Mouse (Mus musculus) embryo, embryonic 10.5 days (tissue): ENCODE data around the gene Bola3.

Experiments
- DNase-seq: peaks from one replicate; pipeline ENCODE4 v3.0.0-alpha.2; 2015; ENCODE audit warnings: low spot score

Gene Bola3

DNA sequence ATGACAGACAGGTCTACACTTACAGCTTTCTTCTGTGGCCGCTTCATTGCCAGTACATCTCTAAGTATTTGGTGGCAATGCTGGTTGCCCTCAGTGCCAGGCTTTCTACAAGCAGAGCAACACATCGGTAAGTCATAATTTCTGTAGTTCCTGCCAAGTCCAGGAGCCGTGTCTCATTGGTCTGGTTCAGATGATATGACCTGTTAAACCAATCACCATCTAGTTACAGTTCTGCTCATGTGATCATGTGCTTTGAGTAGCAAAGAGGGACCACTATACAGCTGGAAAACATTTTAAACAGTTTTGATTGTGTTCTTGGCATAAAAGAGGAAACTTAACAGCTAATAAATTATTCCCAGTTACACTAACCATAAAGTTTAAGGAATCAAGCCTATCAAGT, 1.0 kb upstream of the Bola3 start:
- DNase-seq, result no peak

DNA sequence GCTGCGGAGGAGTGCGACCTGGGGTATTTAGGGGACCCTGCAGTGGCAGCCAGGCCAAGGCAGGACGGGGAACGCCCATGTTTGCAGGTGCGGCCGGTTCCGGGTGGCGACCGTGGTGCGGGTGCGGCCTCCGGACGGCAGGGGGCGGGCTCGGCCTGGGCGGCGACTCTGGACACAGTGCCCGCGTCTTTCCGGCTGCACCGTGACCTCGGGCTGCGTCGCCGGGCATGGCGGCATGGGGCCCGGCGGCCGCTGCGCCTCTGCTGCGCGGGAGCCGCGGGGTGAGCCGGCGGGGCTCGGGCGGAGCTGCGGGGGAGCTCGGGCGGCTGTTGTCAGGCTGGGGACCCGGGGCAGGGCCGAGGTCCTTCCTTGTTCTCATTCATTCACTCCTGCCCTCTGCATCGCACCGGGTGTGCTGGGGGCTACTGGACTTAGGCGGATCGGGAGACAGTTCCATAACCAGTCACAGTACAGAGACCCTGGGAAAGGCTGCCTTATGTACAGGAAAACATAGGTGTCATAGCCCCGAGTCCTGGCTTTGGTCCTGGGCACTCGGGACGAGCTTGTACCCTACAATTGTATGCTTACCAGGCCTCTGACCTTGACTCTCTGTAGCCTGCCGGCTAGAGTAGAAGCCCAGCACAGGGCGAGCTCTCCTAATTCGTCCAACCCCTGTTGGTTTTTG, 469 bp downstream of the Bola3 start:
- peak; percentile 86 for DNase-seq

DNA sequence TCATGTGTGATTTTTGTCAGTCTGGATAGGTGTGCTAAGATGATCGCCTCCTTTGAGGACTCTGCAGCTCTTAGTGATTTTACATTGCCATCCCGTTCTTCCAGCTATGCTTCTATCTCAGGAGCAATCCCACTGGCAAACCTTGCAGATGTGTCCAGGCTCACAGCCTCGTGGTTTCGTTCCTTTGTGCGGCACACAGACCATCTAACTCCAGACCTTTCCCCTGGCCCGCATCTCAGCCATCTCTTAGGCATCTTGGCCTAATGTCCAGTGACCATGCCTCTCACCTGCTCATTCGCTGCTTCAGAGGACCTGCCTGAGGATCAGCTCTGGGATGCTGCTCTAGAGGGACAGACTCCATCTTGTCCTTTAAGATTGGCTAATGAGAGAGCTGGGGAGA, 1.2 kb downstream of the Bola3 start:
- DNase-seq, result no peak

DNA sequence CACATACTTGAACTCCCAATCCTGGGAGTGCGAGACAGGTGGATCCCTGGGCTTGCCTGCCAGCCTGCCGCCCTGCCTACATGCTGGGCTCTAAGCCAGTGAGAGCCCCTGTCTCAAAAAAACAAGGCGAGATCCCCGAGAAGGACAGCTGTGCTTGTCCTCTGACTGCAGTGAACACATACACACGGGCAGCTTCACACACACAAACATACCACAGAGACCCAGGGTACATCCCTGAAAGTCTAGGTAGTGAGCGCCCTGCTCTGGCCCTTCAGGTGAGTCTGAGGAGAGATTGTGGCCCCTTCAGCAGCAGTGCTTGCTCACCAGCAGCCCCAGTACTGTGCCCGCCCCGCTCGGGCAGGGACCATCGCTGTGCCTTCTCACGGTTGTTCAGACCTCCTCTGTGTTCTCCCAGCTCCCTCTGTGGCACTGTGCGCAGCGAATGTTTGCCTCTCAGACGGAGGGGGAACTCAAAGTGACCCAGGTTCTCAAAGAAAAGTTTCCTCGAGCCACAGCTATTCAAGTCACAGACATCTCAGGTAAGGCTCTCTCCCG, 2.0 kb downstream of the Bola3 start:
- no peak for DNase-seq

DNA sequence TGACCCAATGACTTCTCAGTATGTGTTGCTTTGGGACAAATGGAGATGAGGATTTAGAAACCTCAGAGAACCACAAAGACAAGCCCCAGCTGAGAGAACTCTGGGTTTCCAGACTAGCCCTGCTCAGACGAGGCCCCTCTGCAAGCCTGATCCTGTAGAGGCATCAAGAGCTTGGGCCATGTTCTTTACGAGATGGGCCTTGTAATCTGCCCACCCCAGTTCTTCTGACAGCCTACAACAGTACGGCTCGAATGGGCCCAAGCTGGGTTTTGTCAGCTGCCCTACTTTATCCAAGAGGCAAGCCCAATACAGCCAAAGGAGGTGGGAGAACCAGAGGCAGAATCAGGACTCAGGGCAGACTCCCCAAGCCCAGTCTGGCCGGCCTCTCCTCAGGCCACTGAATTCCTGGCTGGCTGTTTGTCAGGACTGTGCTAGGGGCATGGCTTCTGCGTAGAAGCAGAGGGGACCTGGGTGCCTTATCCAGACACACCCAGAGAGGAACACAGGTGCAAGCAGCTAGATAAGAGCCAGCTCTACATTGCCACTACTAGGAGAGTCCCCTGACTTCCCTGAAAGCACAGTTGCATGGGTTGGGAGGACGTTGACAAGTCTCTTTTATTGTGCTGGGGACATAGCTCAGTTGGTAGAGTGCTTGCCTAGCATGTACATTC, 2.7 kb downstream of the Bola3 start:
- no peak for DNase-seq

DNA sequence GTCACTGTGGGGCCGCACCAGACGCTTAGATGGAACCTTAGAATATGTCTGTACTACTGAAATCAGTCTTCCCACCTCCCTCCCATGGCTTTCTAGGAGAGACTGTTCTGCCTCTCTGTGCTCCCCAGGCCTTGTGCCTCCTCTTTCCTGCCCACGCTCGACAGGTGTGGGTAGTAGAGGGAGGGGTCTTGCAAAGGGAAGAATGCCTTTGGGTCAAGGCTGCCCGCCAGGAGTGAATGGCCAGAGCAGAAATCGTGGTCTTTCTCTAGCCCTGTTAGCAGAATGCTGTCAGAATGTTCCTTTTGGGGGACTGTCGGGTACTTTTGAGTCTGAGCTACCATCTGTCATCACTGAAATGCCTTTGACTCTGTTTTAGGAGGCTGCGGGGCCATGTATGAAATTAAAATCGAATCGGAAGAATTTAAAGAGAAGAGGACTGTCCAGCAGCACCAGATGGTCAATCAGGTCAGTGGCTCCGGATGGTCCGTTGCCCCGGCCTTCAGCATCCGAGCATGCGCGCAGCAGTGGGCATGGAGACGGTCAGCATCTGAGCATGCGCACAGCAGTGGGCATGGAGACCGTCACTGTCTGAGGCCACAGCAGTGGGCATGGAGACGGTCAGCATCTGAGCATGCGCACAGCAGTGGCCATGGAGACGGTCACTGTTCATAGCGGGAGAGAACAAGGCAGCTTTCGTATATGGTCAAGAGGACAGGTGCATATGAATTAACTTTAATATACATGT, 3.9 kb downstream of the Bola3 start:
- no peak for DNase-seq

DNA sequence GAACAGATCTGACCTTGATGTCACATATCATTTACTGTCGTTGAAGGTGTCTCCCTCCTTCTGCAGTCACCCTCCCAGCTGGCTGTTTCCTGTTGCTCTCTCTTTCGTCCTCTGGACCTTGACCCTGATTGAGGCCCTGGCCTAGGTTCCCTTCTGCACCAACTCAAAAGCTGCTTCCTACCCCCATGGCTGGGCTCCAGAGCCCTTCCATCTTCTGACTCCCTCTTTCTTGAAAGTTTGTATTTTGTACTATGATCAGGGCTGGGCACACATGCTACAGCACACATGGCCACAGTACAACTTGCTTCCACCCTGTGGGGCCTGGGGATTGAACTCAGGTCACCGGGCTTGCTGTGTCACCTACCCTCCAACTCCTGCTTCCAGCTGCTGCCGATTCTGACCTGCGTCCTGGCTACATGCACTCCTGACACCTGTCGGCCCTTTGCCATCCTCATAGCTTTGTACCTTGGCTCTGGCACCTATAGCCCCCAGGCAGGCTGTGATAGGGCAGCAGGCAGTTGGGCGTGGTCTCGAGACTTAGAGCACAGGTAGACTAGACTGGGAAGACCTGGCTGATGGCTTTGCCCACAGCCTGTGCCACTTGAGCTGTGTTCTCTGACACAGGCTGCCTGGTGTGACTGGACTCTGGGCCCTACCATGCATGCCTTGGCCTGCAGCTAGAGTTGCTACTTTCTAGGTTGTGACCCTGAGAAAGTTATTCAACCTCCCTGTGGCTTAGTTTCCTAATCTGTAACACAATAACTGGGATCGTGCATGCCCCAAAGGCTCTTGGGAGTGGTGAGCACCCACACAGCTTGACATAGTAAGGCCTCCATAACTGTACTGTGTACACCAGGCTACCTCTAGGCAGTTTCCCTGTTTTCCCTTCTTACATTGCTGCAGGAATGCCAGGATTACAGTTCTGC, 6.2 kb downstream of the Bola3 start:
- no peak for DNase-seq

DNA sequence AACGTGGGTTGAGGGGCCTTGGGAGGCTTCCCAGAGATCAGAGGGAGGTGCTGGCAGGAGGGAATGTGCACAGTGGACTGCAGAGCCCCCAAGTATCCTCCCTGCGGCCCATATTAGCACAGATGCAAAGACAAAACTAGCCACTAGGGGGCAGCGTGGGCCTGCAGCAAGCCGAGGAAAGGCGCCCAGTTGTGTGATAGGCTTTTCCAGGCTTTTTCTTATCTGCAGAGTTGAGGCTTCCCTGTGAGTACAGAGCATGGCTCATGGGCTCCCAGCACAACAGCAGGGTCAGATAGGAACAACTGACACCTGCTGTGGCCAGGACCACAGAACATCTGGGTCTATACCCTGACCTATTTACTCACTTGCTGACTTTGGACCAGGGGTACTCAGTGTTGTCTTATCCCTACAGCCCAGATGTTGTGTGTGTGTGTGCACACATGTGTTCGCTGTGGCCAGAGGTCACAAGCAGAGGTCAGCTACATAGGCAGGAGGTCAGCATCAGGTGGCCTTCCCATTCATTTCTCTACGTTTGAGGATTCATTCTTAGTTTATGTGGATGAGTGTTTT, 7.7 kb downstream of the Bola3 start:
- peak; percentile 88 for DNase-seq

DNA sequence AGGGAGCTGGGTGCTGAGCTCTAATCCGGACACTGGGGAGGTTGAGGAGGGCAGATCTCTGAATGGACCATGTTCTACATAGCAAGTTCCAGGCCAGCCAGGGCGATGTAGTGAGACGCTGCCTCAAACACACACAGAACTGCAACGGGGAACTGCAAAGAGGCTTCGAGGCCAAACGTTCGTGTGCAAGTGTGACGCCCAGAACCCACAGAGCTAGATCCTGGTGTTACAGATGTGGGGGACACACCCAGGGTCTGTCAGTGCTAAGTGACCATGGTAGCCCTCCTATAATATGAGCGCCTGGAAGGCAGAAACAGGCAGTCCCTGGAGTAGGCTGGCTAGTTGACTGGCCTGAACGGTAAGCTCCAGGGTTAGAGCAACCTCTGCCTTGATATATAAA, 8.5 kb downstream of the Bola3 start:
- DNase-seq, result no peak

DNA sequence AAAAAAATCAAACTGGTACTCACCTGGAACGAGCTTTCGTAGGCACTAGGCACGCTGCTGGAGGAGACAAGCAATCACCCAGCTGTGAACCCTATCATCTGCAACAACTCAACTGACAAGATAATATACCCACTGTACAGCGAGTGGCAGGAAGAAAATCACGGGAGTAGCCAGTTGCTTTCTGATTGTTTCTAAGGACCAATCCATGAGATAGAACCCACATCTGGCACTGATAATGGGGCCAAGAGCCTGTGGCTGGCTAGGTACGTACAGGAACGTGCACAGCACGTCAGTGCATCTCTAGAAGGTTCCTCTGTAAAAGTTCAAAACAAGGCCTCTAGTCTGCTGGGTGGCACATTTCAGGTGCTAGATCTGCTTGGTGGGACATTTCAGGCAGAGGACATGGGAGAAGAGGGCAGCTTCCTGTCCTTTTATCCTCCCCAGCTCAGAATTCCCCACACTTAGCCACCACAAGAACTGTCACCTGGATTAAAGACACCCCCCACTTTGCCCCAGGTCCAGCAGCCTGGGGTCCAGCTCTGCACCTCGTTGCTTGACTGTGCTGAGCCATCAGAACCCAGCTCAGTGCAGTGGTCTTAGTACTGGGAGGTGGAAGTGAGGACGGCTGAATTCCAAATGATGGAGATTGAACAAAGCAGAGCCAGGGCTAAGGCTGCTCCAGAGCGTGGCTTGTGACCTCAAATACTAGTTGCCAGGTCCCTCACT, 12.7 kb downstream of the Bola3 start:
- DNase-seq, result no peak

DNA sequence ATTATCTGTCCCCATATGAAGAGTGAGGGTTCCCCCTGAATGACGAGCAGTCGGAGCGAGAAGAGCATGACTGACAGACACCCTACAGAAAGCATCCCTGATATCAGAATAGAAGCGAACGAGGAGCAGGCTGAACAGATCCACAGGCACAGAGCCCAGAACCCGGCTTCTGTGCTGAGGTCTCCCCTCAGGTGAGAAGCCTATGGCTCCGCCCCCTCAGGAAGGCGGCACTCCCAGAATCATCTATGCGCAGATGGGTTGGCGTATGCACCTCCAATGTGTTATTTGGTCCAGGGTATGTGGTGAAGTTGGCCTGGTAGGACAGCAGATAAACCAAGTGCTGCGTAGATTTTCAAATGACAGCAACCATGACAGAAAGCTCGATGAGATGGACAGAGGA, 14.1 kb downstream of the Bola3 start:
- DNase-seq, result no peak

DNA sequence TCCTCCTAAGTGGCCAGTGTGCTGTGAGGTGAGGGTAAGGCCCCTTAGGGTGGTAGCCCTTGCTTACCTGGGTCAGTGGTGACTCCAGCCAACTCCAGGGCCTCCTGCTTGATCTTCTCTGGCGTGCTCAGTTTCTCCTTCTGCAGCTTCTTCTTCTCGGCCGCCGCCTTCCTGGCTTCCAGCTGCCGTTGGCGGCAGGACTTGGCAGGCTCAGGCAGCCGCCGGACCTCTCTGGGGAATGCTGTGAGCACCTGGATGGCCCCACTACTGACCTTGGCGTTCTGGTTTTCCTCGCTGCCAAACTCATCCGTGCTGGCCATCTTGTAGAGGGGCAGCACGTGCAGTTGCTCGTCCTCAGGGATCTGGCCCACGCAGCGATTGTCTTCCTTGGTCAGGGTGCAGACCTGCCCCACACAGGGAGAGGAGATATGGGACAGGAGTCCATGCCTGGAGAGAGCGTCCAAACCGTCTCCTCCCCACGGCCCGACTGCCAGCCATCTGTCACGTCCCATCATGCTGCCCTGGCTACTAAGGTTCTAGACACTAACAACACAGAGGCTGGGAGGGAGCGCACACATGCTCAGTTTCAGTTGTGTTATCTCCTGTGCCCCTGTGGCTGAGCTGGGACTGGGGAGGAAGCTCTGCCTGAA, 21.5 kb downstream of the Bola3 start:
- DNase-seq, result no peak

DNA sequence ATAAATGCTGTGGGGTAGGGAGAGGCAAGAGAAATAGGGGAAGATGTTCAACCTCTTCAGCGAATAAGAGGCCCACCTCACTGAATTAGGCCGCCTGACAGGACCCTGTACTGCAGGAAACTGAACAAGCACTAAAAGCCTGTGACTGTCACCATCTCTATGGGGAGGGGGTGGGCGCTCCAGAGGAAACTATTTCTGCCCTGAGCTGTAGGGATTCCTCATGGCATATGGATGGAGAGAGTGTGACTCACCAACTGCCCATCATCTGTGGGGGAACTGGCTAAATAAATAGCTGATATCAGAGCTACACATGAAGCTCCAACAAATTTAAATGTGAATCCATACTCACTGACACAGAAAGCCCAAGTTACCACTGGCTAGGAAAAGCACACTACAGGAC, 22.4 kb downstream of the Bola3 start:
- no peak for DNase-seq

DNA sequence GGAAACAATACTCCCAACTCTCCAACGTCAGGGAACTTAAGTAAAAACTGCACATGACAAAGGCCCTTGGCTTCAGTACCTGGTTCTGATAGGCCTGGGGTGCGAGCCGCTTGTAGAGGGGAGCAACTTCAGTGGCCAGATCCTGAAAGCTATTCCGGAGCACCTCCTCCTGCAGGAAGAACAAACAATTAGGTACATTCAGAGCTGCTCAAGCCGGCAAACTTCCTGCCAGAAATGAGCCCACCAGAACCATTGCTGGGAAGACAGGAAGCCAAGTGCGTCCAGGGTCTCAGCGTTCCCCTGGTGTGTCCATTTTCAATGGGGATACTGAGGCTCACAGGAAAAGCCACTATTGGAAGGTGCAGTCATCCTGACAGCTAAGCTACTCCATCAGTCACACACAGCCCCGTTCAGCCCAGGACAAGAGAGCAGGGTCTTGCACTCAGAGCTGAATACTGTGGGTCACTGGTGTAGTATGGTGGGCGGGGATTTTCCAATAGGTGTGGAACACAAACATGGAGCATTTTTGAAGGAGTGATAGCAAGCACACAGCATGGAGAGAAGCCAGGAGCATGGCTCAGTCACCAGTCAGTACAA, 24.9 kb downstream of the Bola3 start:
- no peak for DNase-seq

DNA sequence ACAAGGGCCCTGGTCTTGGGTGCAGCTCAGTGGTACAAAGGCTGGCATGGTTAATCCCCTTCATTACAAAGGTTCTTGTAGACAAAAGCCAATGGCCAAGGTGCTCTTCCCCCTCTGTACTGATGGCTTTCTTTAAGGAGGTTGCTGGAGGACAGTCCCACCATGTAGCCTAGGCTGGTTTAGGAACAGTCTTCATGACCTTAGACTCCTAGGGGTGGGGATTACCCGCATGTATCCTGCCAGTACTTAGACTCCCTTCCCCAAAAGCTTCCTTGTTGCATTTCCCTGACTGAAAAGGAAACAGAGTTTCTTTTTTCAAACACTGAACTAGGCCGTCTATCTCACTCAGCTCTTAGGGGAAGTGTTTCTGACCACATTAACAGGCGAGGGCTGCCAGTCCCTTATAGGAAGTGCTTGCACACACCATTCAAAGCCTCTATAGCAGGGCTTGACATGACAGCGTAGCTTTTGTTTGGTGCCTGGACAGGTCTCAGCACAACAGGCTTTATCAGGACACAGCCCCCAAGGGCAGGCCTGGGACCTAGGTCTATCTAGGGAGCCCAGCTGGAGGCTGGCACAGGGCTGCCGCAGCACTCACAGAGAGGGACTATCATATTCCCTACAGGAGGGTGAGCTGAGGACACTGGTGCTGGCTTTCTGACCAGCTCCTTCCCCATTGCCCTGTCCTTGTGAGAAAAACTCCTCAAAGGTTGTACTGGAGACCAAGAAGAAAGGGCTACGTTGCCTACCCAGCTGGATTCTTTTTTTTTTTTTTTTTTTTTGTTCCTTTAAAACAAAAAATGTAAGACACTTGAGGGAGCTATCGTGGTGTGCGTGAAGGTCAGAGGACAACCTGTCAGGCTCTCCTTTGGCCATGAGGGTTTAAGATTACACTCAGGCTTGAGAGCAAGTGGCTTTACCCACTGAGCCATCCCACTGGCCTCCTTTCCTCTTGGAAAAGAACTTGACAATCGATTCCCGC, 32.9 kb downstream of the Bola3 start:
- DNase-seq, result no peak

DNA sequence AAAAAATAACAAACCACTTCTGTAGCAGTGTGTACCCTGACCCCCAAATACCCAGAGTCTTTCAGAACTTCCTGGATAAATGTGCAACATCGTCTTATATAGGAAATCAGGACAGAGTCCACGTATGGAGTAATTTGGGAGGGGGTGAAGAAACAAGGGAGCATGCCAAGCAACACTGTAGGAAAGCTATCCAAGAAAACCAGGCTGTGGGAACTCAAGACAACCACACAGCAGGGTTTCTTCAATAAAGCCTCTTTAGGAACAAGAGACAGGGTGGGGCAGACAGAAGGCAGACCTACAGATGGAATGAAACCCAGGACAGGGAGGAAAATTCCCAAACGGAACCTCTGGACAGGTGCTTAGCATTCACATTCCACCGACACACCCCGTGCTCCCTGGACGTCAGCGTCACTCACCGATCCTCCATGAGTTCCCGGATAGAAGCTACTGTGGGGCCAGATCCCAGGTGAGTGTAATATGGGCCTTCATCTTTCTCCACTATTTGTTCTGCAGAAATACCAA, 36.7 kb downstream of the Bola3 start:
- DNase-seq, result no peak

DNA sequence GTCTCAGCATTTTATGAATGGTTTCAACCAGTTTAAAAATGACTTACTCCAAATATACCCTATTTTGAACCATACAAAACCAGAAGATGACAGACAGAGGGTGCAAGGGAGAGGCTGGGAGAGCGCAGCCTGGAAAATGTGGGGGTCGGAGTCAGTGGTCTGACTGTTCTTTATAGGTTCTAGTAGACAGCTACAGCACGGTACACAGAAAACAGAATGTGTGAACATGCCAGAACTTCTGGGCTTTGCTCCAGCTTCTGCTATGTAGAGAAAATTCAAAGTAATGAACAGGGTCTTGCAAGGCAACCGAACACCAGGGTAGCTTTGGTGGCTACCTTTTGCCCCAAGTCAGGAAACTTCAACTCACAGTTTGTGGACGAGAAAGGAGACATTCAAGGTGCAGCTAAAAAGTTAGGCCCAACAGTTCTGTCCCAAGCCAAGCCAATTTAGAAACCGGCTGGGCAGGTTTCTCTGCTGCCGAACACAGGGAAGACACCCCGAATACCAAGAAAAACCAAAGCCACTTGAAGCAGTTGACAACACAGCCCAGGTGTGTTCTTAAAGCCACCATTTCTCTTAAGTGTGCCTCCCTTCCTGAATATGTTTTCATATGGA, 43.3 kb downstream of the Bola3 start:
- DNase-seq, result no peak

DNA sequence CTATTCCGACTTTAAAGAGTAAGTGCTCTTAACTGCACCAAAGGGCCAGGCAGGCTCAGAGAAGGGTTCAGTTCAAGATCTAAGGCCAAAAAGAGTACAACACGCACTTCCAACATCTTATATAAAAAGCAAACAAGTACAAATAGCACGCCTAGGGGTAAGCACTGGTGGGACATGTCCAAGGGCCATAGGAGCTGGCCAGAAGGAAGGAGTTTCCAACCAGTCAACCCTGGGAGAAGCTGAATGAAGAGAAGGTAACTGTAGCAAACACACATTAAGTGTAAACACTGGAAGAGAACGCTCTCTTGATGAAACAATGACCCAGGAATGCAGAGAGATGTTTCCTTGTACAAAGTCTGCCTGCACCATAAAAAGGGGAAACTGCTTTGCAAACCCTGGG, 45.2 kb downstream of the Bola3 start:
- DNase-seq, result no peak
